Mouse (Mus musculus): ENCODE data around the gene Cfap74. TPM values are rescaled to one million over a fixed set of nuclear protein-coding genes. Genes with fewer than 3 reads are reported as not detected.

Gene Cfap74
- total RNA-seq, 2 experiments from 2014 or later, result 0.25 to 0.33 TPM

DNA sequence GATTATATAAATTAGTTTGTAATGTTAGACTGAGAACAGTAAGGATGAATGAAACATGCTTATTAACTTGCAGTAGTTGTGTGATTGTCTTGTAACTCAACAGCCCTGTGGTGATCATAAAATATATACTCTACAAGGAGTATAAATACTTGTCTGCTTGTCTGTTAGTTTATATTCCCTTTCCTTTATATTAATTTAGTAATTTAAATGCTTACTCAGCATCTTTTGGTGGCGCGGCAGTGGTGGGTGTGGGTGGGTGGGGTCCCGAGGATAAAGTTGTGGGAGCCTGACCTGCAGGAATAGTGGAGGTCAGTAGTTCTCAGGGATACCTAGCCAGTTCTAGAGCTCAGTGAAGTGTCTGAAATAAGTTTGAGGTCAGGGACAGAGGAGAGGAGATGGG is 89.0 kb downstream of the Cfap74 start:
- no peak for DNase-seq

DNA sequence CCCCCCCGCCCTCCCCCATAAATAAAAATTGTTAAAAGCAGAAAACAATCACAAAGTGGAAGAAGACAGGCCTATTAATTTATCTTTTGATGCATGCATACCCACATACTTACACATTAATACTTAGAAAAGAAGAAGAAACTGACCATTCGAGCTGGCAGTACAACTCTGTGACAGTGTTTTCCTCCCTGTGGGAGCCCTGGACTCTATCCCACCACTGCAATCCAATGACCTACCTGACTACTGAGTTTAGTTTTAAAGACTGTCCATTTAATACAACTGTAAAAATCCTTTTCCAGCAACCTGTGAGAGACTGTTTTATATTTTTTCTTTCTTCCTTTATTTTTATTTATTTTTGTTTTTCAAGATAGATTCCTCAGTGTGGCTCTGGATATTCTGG is 92.1 kb downstream of the Cfap74 start:
- no peak for DNase-seq

DNA sequence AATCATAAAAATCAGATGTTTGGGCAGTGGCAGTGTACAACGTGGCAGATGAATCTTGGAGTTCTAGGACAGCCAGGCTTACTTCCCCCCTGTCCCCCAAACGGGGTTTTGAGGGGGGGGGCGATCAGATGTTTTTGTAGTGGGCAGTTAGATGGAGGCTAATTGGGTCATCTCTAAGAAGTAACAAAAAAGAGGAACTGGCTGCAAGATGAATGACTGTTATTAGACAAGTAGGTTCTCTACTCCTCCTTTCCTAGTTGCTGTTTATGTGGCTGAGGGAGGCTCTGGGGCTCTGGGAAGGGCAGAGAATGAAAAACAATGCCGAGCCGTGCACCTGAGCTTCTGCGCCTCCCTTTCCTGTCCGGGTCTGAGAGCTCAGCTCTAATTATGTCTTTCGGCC is 96.1 kb downstream of the Cfap74 start:
- DNase-seq, result no peak

GRCm38 (mm10) chr4:155505671-155506295 is 96.8 kb downstream of the Cfap74 start:
- DNase-seq, result no peak

- DNase-seq, result no peak
Observed at GRCm38 (mm10) chr4:155508614-155509013, 99.6 kb downstream of the Cfap74 start.

DNA sequence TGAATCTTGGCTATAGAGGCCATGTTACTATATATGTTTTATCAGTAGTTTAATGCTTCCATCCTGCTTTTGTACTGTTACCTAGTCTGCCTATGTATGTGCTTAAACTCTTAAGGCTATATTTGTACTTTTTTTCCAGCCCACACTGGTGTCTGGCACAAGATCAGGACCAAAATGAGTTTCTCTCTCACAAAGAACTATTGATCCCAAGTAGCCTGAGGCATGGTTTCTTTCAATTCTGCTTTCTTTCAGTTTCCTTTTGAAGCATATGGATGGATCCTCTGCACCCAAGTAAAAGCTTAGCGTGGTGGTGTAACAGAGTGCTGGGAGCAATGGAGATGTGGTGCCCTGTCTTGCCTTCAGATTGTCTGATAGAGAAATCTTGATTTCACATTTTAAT is 102.0 kb downstream of the Cfap74 start:
- DNase-seq, result no peak

DNA sequence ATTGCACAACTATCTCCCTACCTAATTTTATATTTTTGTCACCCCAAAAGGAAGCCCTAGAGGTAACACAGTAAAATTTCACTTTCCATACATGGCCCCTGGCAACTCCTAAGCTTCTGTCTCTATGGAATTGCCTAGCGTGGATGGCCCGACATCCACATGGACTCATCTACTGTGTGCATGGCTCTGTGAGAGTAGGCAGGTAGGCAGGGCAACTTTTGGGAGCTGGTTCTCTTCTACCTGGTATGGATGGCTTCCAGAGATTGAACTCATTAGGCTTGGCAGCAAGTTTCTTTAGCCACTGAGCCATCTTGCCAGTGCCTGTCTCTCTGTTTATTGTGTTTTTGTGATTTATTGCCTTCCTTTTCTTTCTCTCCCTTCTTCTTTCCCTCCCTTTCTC is 105.8 kb downstream of the Cfap74 start:
- no peak for DNase-seq

Other genes with a start within 250 kb of the Cfap74 start
- 10 to 100 TPM; 93.8 to 98.1 TPM for gene Ski, start 186.6 kb upstream of the Cfap74 start, total RNA-seq (2021)
- 10 to 100 TPM; 31.7 to 31.9 TPM for gene Faap20, start 159.4 kb upstream of the Cfap74 start, total RNA-seq (2021)
- 1 to 10 TPM; 2.0 to 2.1 TPM for gene Prkcz, start 47.8 kb upstream of the Cfap74 start, total RNA-seq (2021)
- gene Gabrd, start 11.1 kb upstream of the Cfap74 start, total RNA-seq (2021), result not detected
- gene Tmem52, start 59.9 kb downstream of the Cfap74 start, total RNA-seq (2021), result not detected
- 100 to 1,000 TPM; 386 to 391 TPM for gene Gnb1, start 82.2 kb downstream of the Cfap74 start, total RNA-seq (2021)
- 10 to 100 TPM; 33.6 to 36.3 TPM for gene Nadk, start 153.2 kb downstream of the Cfap74 start, total RNA-seq (2021)
- gene Slc35e2, start 192.2 kb downstream of the Cfap74 start, total RNA-seq (2021), result 10 to 100 TPM; 15.6 to 16.5 TPM
- 10 to 100 TPM; 30.1 to 32.3 TPM for gene Cdk11b, start 215.7 kb downstream of the Cfap74 start, total RNA-seq (2021)
- gene Gm10563, start 236.2 kb downstream of the Cfap74 start, total RNA-seq (2021), result not detected
- 10 to 100 TPM; 32.3 to 33.1 TPM for gene Mmp23, start 244.2 kb downstream of the Cfap74 start, total RNA-seq (2021)

Measured in heart, postnatal 4 days (tissue).